Mouse (Mus musculus): ENCODE data around the gene Neu1. TPM values are rescaled to one million over a fixed set of nuclear protein-coding genes. Genes with fewer than 3 reads are reported as not detected.

Gene Neu1
- total RNA-seq (2017), result 29.6 to 39.9 TPM (median 37.2 TPM) in 3 replicates

DNA sequence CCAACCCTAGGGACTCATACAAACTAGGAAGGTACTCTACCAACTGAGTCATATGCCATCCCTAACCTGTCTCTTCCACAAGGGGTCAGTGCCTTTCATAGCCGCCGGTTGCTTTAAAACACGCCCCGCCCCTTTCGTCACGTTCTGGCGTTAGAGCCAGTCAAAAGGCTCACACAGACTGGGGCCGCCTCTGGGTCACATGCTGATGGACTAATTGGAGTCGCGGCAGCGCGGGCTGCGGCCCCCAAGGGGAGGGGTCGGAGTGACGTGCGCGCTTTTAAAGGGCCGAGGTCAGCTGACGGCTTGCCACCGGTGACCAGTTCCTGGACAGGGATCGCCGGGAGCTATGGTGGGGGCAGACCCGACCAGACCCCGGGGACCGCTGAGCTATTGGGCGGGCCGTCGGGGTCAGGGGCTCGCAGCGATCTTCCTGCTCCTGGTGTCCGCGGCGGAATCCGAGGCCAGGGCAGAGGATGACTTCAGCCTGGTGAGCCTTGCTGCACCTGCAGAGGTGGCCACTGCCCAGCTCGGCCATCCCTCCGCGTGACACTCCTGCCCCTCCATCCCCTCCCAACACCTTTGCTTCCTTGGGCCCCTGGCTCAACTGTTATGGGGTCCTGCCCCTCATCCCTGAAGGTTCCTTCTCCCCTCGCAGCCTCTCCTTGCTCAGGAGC is at the start of gene Neu1:
Neu1 (plus strand) TSS at position 193 of the 674 bp plus-strand sequence.
- peak; percentile 91 for ATAC-seq (replicated peaks; ENCODE audit: insufficient number of reproducible peaks, low FRiP score, low TSS enrichment, poor library complexity, severe bottlenecking)

DNA sequence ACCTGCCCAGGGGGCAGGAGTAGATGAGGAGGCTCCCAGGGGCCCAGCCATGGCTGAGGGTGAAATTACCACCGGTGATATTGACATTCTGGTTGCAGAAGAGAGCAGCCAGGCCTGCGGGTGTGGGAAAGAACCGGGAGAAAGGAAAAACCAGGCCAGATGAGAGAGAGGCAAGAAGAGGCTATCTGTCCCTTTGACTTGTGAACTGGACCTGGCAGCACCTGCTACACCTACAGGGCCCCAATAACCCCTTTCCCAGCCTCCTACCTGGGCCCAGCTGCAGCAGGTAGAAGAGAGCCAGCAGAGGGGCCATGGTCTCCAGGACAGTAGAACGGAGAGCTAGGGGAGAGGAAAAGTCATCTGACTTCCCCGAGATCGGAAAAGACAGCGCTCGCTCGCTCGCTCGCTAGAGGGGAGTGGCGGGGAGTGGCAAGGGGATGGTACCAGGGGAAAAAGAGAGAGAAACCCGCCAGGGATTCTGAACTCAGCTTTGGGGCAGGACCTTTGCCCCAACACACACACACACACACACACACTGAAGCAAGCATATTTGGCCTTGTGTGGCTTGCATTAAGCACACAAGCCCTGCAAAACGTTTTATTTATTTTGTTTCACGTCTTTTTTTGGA is 49.3 kb upstream of the Neu1 start, which contains the start of gene Gm20547:
Gm20547 (minus strand) TSS at position 360 of the 628 bp plus-strand sequence.
- ATAC-seq (replicated peaks; ENCODE audit: insufficient number of reproducible peaks, low FRiP score, low TSS enrichment, poor library complexity, severe bottlenecking), result no peak

DNA sequence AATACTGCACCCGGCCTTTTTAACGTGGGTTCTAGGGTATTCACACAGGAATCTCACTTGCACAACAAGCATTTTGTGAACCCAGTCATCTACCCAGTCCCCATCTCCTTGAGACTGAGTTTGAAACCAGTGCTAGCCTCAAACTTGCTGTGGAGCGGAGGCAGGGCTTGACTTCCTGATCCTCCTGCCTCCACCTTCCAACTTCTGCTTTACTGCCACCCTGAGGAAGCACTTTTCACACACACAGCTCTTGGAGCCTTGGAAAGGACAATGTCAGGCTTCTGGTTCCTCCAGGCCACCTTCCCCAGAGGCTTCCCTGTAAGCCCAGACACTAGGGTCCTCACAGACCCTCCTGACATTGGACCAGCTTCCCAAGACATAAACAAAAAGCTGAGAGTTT is 47.7 kb upstream of the Neu1 start:
- peak; percentile 65; the same call in 1 of the 2 replicates for ATAC-seq (replicated peaks; ENCODE audit: insufficient number of reproducible peaks, low FRiP score, low TSS enrichment, poor library complexity, severe bottlenecking)

DNA sequence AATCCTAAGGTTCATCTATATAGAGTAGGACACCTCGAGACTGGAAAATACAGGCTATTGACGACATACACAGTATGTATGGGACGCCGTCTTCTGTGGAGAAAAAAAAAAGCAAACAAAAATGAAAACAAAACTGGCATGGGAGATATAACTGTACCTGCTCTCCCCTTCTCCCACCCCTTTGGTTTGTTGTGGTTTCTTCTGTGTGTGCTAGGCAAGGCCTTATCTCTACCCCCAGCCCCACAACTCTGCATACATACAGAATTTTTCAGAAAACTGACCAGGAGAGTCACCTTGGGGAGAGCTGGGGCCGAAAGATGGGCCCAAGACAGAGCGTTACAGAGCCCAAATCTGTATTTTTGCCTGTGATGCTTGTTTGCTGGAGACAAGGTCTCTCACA is 46.3 kb upstream of the Neu1 start:
- no peak for ATAC-seq (replicated peaks; ENCODE audit: insufficient number of reproducible peaks, low FRiP score, low TSS enrichment, poor library complexity, severe bottlenecking)

DNA sequence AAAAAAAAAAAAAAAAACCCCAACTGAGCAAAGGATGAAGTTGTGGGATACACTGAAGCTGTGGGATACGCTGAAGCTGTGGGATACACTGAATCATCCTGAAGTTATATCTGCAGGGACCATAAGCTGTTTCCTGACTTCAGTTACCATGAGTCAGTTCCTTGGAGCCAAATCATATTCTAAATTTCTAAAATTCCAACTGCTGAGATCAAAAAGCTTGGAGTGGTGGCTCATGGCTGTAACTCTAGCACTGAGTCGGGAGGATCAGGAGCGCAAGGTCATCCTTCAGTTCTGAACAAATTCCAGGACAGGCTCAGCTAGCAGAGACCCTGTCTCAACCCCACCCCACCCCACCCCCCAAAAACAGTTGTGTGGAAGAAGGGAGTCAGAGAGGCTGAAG is 45.4 kb upstream of the Neu1 start:
- ATAC-seq (replicated peaks; ENCODE audit: insufficient number of reproducible peaks, low FRiP score, low TSS enrichment, poor library complexity, severe bottlenecking), result no peak

DNA sequence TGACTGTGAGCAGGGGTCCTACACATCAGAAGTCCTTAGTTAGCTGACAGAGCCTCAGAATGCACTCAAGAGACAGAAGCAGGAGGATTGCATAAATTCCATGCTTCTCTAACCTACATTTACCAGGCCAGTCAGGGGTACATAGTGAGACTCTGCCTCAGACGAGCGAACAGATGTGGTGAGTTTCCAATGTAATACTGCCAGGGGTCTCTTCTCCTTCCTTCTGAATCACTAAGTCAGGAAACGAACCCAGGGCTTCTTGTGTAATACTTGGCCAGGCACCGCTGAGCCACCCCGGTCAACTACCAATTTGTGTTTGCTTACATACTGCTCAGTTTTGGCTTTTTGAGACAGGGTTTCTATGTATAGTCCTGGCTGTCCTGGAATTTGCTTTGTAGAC is 43.1 kb upstream of the Neu1 start:
- no peak for ATAC-seq (replicated peaks; ENCODE audit: insufficient number of reproducible peaks, low FRiP score, low TSS enrichment, poor library complexity, severe bottlenecking)

DNA sequence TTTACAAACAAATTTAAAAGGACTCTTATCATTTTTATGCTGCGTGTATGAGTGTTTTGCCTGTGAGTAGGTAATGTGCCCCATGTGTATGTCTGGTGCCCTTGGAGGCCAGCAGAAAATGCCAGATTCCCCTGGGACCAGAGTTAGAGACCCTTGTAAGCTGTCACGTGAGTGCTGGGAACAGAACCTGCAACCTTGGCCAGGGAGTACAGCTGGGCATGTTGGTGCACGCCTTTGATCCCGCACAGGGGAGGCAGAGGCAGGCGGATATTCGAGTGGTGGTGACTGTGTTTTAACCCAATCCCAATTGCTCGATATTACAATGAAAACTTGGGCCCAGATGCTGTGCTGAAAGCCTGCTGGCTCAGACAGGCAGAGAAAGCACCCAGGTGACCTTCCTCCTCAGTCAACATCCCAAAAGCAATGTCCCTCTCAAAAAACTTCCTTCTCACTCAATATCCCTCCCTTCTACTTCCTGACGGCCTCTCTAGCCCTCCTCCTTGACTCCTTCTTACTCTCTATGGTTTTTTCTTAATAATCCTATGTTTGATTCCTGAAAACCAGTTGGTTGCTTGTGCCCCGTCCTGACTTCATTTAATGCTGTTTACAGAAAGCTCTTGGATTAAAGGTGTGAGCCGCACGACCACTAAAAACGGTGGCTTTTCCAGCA is 40.8 kb upstream of the Neu1 start:
- ATAC-seq (replicated peaks; ENCODE audit: insufficient number of reproducible peaks, low FRiP score, low TSS enrichment, poor library complexity, severe bottlenecking), result no peak

DNA sequence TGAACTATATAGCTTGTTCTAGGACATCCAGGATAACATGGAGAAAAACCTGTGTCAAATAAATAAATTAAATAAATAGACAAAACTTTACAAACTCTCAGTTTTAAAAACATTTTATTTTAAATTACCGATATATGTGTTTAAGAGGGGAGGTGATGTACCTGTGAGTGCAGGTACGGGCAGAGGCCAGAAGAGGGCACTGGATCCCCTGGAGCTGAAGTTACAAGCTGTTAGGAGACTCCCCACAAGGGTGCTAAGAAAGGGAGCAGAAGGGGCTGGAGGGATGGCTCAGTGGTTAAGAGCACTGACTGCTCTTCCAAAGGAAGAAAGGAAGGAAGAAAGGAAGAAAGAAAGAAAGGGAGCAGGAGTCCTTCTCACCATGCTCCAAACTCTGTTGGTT is 39.7 kb upstream of the Neu1 start:
- no peak for ATAC-seq (replicated peaks; ENCODE audit: insufficient number of reproducible peaks, low FRiP score, low TSS enrichment, poor library complexity, severe bottlenecking)

DNA sequence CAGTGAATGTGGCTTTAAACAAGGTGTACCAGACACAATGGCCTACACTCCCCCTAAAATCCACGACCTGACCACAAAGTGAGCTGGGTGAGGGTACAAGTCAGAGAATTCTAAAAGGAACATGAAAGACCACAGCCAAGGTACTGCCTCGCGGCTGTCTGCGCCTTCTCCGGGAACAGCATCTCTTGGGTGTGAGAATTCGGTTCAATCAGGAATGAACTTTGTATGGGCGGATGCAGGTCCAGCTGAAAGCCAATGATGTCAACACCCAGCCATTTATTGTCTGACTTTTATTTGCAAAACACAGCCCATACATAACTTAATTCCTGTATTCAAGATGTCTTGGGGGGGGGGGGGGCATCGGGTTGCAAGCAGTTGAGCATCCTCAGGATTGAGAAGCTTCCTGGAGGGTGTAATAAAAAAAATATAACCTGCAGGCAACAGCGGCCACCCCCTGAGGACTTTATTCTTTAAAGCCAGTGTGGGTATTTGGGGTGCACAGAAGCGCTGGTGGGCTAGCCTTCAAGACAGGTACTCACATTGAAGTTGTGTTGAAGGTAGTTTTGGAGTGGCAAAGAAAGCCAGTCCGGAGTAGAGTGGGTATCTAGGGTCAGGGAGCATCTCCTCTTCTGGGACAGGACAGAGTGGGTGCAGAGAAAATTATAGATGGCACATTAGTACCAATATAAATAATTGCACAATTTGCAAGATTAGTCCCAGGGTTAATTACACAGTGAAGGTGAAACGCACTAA is 37.8 kb upstream of the Neu1 start:
- ATAC-seq (replicated peaks; ENCODE audit: insufficient number of reproducible peaks, low FRiP score, low TSS enrichment, poor library complexity, severe bottlenecking), result no peak

DNA sequence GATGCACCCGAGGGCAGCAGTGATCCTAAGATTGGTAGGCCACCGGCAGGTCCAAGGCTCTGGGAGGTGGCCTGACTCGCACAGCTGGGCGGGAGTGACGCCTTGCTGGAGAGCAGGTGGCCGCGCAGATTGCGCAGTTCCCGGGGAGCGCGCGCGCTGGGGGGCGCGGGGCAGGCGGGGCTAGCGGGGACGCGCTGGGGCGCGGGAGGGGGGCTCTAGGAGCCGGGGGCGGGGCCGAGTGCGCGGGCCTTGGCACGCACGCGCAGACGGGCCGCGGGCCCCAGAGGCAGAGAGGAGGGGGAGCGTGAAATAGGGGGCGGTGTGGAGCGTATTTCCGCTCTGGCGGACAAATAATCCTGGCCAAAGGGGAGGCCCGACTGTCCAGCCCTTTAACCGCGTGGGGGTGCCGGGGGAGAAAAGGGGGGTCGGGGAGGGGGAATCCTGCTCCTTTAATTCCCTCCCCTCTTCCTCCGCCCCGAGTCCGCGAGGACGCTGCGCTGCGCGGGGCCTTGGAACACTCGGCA is 36.9 kb upstream of the Neu1 start:
- peak; percentile 69 for ATAC-seq (replicated peaks; ENCODE audit: insufficient number of reproducible peaks, low FRiP score, low TSS enrichment, poor library complexity, severe bottlenecking)

DNA sequence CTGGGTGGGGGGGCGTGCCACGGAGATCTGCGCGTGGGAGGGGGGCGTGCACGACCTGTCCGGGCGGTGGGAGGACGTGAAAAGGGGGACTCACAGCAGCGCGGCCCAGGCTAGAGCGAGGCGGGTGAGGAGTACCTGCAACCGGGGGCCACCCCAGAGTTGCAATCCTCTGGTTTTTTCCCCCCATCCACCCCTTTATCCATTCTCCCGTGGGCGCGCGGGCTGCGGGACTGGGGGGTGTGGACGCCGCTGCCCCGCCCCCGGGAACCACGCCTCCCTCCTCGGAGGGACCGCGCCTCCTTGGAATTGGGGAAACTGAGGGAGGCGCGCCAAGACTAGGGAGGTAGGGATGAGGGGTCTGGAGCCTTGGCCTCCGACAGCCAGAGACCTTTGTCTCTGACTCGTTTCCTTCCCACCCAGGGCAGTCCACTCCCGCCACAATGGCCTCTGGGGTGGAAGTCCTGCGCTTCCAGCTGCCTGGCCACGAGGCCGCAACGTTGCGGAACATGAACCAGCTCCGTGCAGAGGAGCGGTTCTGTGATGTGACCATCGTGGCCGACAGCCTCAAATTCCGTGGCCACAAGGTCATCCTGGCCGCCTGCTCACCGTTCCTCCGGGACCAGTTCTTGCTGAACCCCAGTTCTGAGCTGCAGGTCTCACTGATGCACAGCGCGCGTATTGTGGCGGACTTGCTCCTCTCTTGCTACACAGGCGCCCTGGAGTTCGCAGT is 36.1 kb upstream of the Neu1 start:
- ATAC-seq (replicated peaks; ENCODE audit: insufficient number of reproducible peaks, low FRiP score, low TSS enrichment, poor library complexity, severe bottlenecking), result no peak

DNA sequence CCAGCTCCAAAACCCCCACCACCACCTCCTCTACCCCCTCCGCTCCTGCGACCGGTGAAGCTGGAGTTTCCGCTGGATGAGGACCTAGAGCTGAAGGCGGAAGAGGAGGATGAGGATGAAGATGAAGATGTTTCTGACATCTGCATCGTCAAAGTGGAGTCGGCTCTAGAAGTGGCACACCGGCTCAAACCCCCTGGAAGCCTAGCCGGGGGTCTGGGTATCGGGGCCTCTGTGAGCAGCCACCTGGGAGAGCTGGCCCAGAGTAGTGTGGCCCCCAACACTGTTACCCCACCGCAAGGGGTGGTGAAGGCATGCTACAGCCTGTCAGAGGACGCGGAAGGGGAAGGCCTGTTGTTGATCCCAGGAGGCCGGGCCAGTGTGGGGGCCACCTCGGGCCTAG is 35.3 kb upstream of the Neu1 start:
- no peak for ATAC-seq (replicated peaks; ENCODE audit: insufficient number of reproducible peaks, low FRiP score, low TSS enrichment, poor library complexity, severe bottlenecking)

DNA sequence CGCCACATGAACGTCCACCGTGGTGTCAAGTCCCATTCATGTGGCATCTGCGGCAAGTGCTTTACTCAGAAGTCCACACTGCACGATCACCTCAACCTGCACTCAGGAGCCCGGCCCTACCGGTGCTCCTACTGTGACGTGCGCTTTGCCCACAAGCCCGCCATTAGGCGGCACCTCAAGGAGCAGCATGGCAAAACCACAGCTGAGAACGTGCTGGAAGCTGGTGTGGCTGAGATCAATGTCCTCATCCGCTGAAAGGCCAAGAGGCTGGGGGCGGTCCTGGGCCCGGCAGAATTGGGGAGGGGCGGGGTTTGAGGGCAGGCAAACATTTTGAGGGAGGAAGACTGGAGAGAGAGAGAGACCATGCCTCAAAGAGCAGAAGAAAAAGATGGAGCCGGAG is 34.7 kb upstream of the Neu1 start:
- no peak for ATAC-seq (replicated peaks; ENCODE audit: insufficient number of reproducible peaks, low FRiP score, low TSS enrichment, poor library complexity, severe bottlenecking)

DNA sequence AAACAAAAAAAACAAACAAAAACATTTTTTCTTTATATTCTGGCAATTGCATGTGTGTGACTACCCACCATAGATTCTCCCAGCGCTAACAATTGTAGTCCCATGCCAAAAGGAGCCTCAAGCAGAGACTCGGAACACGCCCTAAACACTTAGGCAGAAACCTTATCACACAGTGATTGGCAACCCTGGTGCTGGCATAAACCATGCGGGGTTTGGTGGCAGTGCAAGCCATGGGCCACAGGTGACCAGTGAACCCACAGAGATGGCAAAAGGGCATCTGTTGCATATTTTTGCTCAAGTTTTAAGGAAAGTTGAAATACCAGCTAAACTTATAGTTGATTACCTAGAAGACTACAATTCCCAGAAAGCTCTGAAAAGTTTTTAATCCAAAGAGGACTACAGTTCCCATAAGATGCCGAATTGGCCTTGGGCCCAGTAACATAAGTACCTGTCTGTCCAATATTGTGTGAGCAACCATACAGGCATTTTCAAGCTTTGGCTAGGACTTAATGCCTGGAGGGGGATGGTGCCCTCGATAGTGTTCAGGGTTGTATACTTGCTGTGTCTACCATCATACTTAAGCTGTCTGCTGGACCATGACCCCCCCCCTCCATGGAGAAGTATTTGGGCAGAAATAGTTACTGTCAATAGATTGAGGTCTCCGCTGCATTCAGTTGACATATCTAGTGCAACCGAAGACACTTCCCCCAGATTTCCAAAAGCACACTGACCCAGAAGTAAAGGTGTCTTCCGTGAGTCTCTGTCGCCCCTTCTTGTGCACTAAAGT is 33.5 kb upstream of the Neu1 start:
- no peak for ATAC-seq (replicated peaks; ENCODE audit: insufficient number of reproducible peaks, low FRiP score, low TSS enrichment, poor library complexity, severe bottlenecking)

DNA sequence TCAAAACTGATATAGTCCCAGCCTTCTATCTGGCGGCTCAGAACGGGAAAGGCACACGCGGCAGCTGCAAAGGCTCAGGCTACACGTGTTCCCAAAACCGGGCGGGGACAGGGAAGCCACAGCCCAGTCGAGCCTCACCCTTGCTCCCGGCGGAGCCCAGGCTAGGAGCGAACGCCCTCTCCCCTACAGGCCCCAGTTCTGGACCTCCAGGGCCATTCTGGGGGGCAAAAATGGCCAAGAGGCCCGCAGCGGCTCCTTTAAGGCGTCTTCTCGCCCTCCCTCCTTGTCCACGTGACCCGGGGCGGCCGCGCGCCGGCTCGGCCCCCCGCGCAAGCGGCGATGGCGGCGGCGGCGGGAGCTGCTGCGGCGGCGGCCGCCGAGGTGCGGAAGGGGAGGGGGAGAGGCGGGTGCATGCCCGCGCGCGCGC is 32.9 kb upstream of the Neu1 start, which contains the start of the genes C2 and Ehmt2:
C2 (minus strand) TSS at position 106 of the 427 bp plus-strand sequence.
Ehmt2 (plus strand) TSS at position 310 of the 427 bp plus-strand sequence.
- ATAC-seq (replicated peaks; ENCODE audit: insufficient number of reproducible peaks, low FRiP score, low TSS enrichment, poor library complexity, severe bottlenecking), result peak; percentile 22

DNA sequence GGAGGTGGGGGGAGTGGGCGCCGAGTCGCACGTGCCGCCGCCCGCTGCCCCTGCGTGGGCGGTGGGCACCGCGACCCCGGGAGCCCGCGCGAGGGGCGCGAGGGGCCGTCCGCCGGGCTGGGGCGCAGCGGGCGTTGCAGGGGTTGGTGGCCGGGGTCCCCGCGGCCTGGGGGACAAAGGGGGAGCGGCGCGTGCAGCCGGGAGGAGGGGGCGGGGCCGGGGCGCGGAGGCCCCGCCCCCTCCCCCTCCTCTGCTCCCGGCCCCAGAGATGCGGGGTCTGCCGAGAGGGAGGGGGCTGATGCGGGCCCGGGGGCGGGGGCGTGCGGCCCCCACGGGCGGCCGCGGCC is 32.4 kb upstream of the Neu1 start:
- ATAC-seq (replicated peaks; ENCODE audit: insufficient number of reproducible peaks, low FRiP score, low TSS enrichment, poor library complexity, severe bottlenecking), result no peak

DNA sequence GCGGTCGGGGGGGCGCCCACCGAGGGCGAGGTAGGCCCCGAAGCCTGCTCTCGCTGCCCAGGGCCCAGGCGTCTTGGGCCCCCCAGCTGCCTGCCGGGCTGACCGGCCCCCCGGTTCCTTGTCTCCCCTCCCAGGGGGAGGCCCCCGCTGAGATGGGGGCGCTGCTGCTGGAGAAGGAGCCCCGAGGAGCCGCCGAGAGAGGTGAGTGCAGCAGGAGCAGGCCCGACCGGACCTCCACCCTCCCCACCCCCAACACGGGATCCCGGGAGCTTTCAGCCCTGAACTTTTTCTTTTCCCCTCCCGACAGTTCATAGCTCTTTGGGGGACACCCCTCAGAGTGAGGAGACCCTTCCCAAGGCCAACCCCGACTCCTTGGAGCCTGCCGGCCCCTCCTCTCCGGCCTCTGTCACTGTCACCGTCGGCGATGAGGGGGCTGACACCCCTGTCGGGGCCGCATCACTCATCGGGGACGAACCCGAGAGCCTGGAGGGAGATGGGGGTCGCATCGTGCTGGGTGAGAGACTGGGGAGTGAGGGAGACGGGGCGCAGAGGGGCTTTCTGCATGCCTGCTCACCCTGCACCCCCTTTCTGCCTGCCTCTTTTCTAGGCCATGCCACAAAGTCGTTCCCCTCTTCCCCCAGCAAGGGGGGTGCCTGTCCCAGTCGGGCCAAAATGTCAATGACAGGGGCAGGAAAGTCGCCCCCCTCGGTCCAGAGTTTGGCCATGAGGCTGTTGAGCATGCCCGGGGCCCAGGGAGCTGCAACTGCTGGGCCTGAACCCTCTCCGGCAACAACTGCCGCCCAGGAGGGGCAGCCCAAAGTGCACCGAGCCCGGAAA is 31.8 kb upstream of the Neu1 start:
- ATAC-seq (replicated peaks; ENCODE audit: insufficient number of reproducible peaks, low FRiP score, low TSS enrichment, poor library complexity, severe bottlenecking), result no peak
